8 mouse cellular contexts compared by ENCODE assay signal in genomic region chr5:104446156-104446555, GRCm38 (mm10). TPM values are rescaled to one million over a fixed set of nuclear protein-coding genes. Genes with fewer than 3 reads are reported as not detected.
DNase-seq lines count a peak whose midpoint lies in the region; ATAC-seq and TF ChIP-seq lines count a peak whose summit lies in the region.

No protein-coding gene starts in this region.

- H3K9ac ChIP-seq in heart, embryonic 14.5 days (ENCODE audit: low read length) = peak overlapping the region; percentile 8; the same call in 1 of the 2 replicates

- no peaks in the 10 kb centered on the region for H3K27me3 ChIP-seq in heart, embryonic 14.5 days (ENCODE audit: control insufficient read depth, insufficient read depth, low read length)
- no peaks in the 10 kb centered on the region for H3K27me3 ChIP-seq in thymus, adult 2 months (ENCODE audit: control insufficient read depth, insufficient read depth, low read length)

- TF ChIP-seq POLR2A in lung, adult 2 months (IDR thresholded peaks at IDR 0.05; ENCODE audit: borderline replicate concordance, extremely low read depth, low read depth, low read length) = no peak
- TF ChIP-seq POLR2A in olfactory bulb, adult 2 months (IDR thresholded peaks at IDR 0.05; ENCODE audit: insufficient read depth, low read depth, low read length) = no peak
- TF ChIP-seq POLR2A in thymus, adult 2 months (IDR thresholded peaks at IDR 0.05; ENCODE audit: control insufficient read depth, extremely low read depth, insufficient read depth, low read length, poor library complexity) = no peak

- 5% methylated on average over 3 of the region's 3 CpGs for WGBS in heart, embryonic 14.5 days
- 6% methylated on average over 3 of the region's 3 CpGs for WGBS in lung, adult 2 months
- WGBS in olfactory bulb, adult 2 months = 2% methylated on average over 3 of the region's 3 CpGs
- 5% methylated on average over 3 of the region's 3 CpGs for WGBS in thymus, adult 2 months

- DNase-seq in A20 (ENCODE audit: low read depth, low spot score) (peak; percentile 44), adipocyte (ENCODE audit: low spot score) (peak; percentile 93)
- peak; percentile 79 for DNase-seq in embryo, embryonic 10.5 days (ENCODE audit: low spot score)
- DNase-seq in kidney, postnatal 14 days = peak; percentile 85
- peak; percentile 26 for DNase-seq in lung, adult 2 months
- no peak for DNase-seq in thymus, adult 2 months

- no peaks in the 10 kb centered on the region for H3K9me3 ChIP-seq in heart, embryonic 14.5 days (ENCODE audit: control insufficient read depth, low read length)

- no peak overlapping the region for H3K27ac ChIP-seq in heart, embryonic 14.5 days (replicated peaks in 1 of 2; ENCODE audit: control insufficient read depth in 1 of 2, insufficient read depth in 1 of 2, low read depth in 2 of 2, low read length in 2 of 2)
- H3K27ac ChIP-seq in olfactory bulb, adult 2 months (ENCODE audit: insufficient read depth, low read depth, low read length) = no peak overlapping the region
- no peak overlapping the region for H3K27ac ChIP-seq in thymus, adult 2 months (ENCODE audit: control insufficient read depth, insufficient read depth, low read length)

- no peak overlapping the region for H3K4me2 ChIP-seq in heart, embryonic 14.5 days (ENCODE audit: low read length)

- H3K4me1 ChIP-seq in heart, embryonic 14.5 days (ENCODE audit: control insufficient read depth in 2 of 2, insufficient read depth in 2 of 2, low read length in 2 of 2) = peaks cover 0 to 3% of the 10 kb centered on the region in 2 experiments; a peak in 2 of 4 replicates
- H3K4me1 ChIP-seq in lung, adult 2 months (ENCODE audit: control insufficient read depth, insufficient read depth, low read length) = no peaks in the 10 kb centered on the region
- peaks cover 8% of the 10 kb centered on the region for H3K4me1 ChIP-seq in olfactory bulb, adult 2 months (ENCODE audit: control insufficient read depth, insufficient read depth, low read length)
- no peaks in the 10 kb centered on the region for H3K4me1 ChIP-seq in thymus, adult 2 months (replicated peaks; ENCODE audit: control insufficient read depth, insufficient read depth, low read length)

- H3K4me3 ChIP-seq in heart, embryonic 14.5 days (ENCODE audit: control insufficient read depth in 1 of 2, insufficient read depth in 1 of 2, low read depth in 1 of 2, low read length in 2 of 2) = no peak overlapping the region
- H3K4me3 ChIP-seq in lung, adult 2 months (replicated peaks; ENCODE audit: extremely low read depth, low read depth, low read length) = no peak overlapping the region
- H3K4me3 ChIP-seq in olfactory bulb, adult 2 months (ENCODE audit: insufficient read depth, low read depth, low read length) = no peak overlapping the region
- no peak overlapping the region for H3K4me3 ChIP-seq in thymus, adult 2 months (ENCODE audit: control insufficient read depth, insufficient read depth, low read length)

- no peaks in the 10 kb centered on the region for H3K36me3 ChIP-seq in heart, embryonic 14.5 days (ENCODE audit: control insufficient read depth, insufficient read depth, low read length)
- H3K36me3 ChIP-seq in thymus, adult 2 months (ENCODE audit: control insufficient read depth, insufficient read depth, low read length) = no peaks in the 10 kb centered on the region

- ATAC-seq in heart, embryonic 14.5 days (ENCODE audit: insufficient number of reproducible peaks, insufficient read depth, low FRiP score, low read depth) = no peak

- peak; percentile 80 for TF ChIP-seq CTCF in lung, adult 2 months (IDR thresholded peaks at IDR 0.05; ENCODE audit: insufficient read depth, low read length)
- TF ChIP-seq CTCF in olfactory bulb, adult 2 months (IDR thresholded peaks at IDR 0.05; ENCODE audit: insufficient read depth, low read depth, low read length) = peak; percentile 27; the same call in 1 of the 2 replicates
- TF ChIP-seq CTCF in thymus, adult 2 months (IDR thresholded peaks at IDR 0.05; ENCODE audit: borderline replicate concordance, control insufficient read depth, extremely low read depth, insufficient read depth, low read length, poor library complexity) = no peak

RNA-seq across cellular contexts. Expression of gene Spp1, which starts 11.2 kb away (rescaled TPM):
- polyA plus RNA-seq in heart, embryonic 14.5 days (2014; fragmentation: Nextera tagmentation; extraction: Ambion mirVana) = 12.8 and 72.4 TPM in 2 replicates
- 54.9 and 134 TPM in 2 replicates for polyA plus RNA-seq in lung, adult 2 months (2012; rRNA removed)
- not detected in 2 replicates for polyA plus RNA-seq in olfactory bulb, adult 2 months (2012; ENCODE audit: insufficient read depth, insufficient read length, low replicate concordance, missing spikeins)
- polyA plus RNA-seq in thymus, adult 2 months (2012; rRNA removed) = 3.2 and 5.1 TPM in 2 replicates

RNA-seq across cellular contexts. Expression of gene Pkd2, which starts 13.1 kb away (rescaled TPM):
- 14.6 and 15.3 TPM in 2 replicates for polyA plus RNA-seq in heart, embryonic 14.5 days (2014; fragmentation: Nextera tagmentation; extraction: Ambion mirVana)
- 38.8 and 48.5 TPM in 2 replicates for polyA plus RNA-seq in lung, adult 2 months (2012; rRNA removed)
- not detected in 2 replicates for polyA plus RNA-seq in olfactory bulb, adult 2 months (2012; ENCODE audit: insufficient read depth, insufficient read length, low replicate concordance, missing spikeins)
- polyA plus RNA-seq in thymus, adult 2 months (2012; rRNA removed) = 4.2 and 4.3 TPM in 2 replicates
